Mouse (Mus musculus) midbrain, embryonic 16.5 days (tissue): Measurements from ENCODE around the gene Ms4a15. TPM values are rescaled to one million over a fixed set of nuclear protein-coding genes. Genes with fewer than 3 reads are reported as not detected.
A peak's percentile ranks its signal among the peaks of the same experiment; 100 is the strongest.

Source experiments
- ATAC-seq: fragments of 200-750 bp; cut with Nextera tagmentation; 2 replicates; pipeline ENCODE4 v1.8.0; 2017; ENCODE audit warnings: moderate TSS enrichment
- H3K27ac ChIP-seq: fragments of 300-500 bp; sonication (generic); 2 replicates; pipeline ENCODE4 v1.5.1; 2014; ENCODE audit warnings: mild to moderate bottlenecking, low read length, mixed read lengths
- H3K27me3 ChIP-seq: fragments of 300-500 bp; sonication (generic); 2 replicates; pipeline ENCODE4 v1.6.1; 2014; ENCODE audit warnings: low read depth, low read length, mixed read lengths; ENCODE audit not compliant: control insufficient read depth, insufficient read depth
- H3K36me3 ChIP-seq: fragments of 300-500 bp; sonication (generic); 2 replicates; pipeline ENCODE4 v1.6.1; 2014; ENCODE audit warnings: mild to moderate bottlenecking, low read length, moderate library complexity, mixed read lengths; ENCODE audit not compliant: control insufficient read depth, insufficient read depth
- H3K4me1 ChIP-seq: fragments of 300-500 bp; sonication (generic); 2 replicates; pipeline ENCODE4 v1.6.1; 2014; ENCODE audit warnings: mild to moderate bottlenecking, low read length, mixed read lengths; ENCODE audit not compliant: control insufficient read depth, insufficient read depth
- H3K4me2 ChIP-seq: fragments of 300-500 bp; sonication (generic); 2 replicates; pipeline ENCODE4 v1.6.1; 2014; ENCODE audit warnings: mild to moderate bottlenecking, low read length, mixed read lengths
- H3K4me3 ChIP-seq: fragments of 300-500 bp; sonication (generic); 2 replicates; pipeline ENCODE4 v1.5.1; 2014; ENCODE audit warnings: low read depth, mild to moderate bottlenecking, low read length, moderate library complexity, mixed read lengths
- H3K9ac ChIP-seq: fragments of 300-500 bp; sonication (generic); 2 replicates; pipeline ENCODE4 v1.6.1; 2014; ENCODE audit warnings: low read depth, low read length, mixed read lengths
- H3K9me3 ChIP-seq: fragments of 300-500 bp; sonication (generic); replicated peaks from 2 replicates; pipeline ENCODE4 v1.6.1; 2014; ENCODE audit warnings: mild to moderate bottlenecking, low read length, mixed read lengths; ENCODE audit not compliant: control insufficient read depth, poor library complexity, severe bottlenecking
- WGBS: fragments of 180-500 bp; shearing (Covaris S2); extraction: QIAGEN DNeasy Blood & Tissue Kit; methylation state at CpG from one replicate; pipeline ENCODE4 v1.1.7; 2014; 5-methylcytosine and 5-hydroxymethylcytosine counted together
- polyA plus RNA-seq: library from polyadenylated mRNA; unstranded; fragments of >200 nt; fragmentation: Nextera tagmentation; extraction: Ambion mirVana; gene quantifications from 2 replicates; pipeline ENCODE4 v1.2.1, GENCODE M21; 2015

The Ms4a15 gene
- polyA plus RNA-seq, 1 experiment from 2014 or later, result not detected

- no peaks in the 10 kb centered on the region for H3K27me3 ChIP-seq
- H3K9me3 ChIP-seq, result no peaks in the 10 kb centered on the region
- H3K36me3 ChIP-seq, result peaks cover 10% of the 10 kb centered on the region
- peak; percentile 98 for ATAC-seq
- WGBS, result under 1% methylated on average over 30 of the region's 30 CpGs
- peak within 1 kb of the TSS; percentile 85 for H3K9ac ChIP-seq
- peak within 1 kb of the TSS; percentile 100 for H3K4me2 ChIP-seq
- H3K4me3 ChIP-seq, result peak within 1 kb of the TSS; percentile 69
- peak within 1 kb of the TSS; percentile 50; the same call in 1 of the 2 replicates for H3K27ac ChIP-seq
- peaks cover 28% of the 10 kb centered on the region for H3K4me1 ChIP-seq
Observed at GRCm38 (mm10) chr19:10949112-10949511, 43.9 kb downstream of the Ms4a15 start, which contains the start of gene Ccdc86. TSS of gene Ccdc86 (minus strand) at chr19:10949266.

GRCm38 (mm10) chr19:10948416-10948815 is 44.6 kb downstream of the Ms4a15 start:
- no peak; the same call in 1 of the 2 replicates for ATAC-seq
- under 1% methylated on average over 20 of the region's 20 CpGs for WGBS

GRCm38 (mm10) chr19:10947219-10947618 is 45.8 kb downstream of the Ms4a15 start:
- H3K36me3 ChIP-seq, result peaks cover 25% of the 10 kb centered on the region
- H3K27ac ChIP-seq, result no peak overlapping the region
- no peaks in the 10 kb centered on the region for H3K9me3 ChIP-seq
- WGBS, result 83% methylated on average over 5 of the region's 5 CpGs
- no peak for ATAC-seq
- H3K27me3 ChIP-seq, result no peaks in the 10 kb centered on the region
- peak overlapping the region; percentile 100 for H3K4me2 ChIP-seq
- H3K4me1 ChIP-seq, result peaks cover 28% of the 10 kb centered on the region
- peak overlapping the region; percentile 85 for H3K9ac ChIP-seq
- peak overlapping the region; percentile 69 for H3K4me3 ChIP-seq

More at GRCm38 (mm10) chr19:10948416-10948815, 44.6 kb downstream of the Ms4a15 start:
- Histone ChIP-seq H3K27me3 (no peaks in the 10 kb centered on the region), H3K4me1 (peaks cover 28% of the 10 kb centered on the region), H3K9ac (peak overlapping the region; percentile 85), H3K9me3 (no peaks in the 10 kb centered on the region), H3K4me3 (peak overlapping the region; percentile 69), H3K4me2 (peak overlapping the region; percentile 100), H3K36me3 (peaks cover 16% of the 10 kb centered on the region), H3K27ac (no peak overlapping the region)

DNA sequence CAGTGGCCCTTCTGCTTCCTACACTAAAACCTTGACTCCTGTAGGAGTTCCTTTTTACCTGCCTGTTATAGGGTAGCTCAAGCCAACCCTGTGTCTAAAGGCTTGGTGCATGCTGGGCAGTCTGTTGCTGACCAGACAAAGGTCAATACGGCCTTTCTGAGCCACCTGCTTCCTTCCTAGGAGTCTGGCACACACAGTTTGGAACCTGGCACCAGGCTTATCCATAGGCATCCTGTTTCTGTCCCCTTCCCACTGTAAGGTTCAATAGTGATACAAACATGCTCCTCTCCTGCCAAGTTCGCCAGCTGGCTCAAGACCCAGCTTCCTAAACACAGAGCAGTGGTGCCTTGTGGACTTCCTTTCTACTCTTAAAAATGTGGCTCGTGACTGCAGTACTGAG is 46.5 kb downstream of the Ms4a15 start:
- H3K27me3 ChIP-seq, result no peaks in the 10 kb centered on the region
- no peak overlapping the region; the same call in 1 of the 2 replicates for H3K4me2 ChIP-seq
- no peaks in the 10 kb centered on the region for H3K9me3 ChIP-seq
- peak overlapping the region; percentile 39; the same call in 1 of the 2 replicates for H3K9ac ChIP-seq
- peaks cover 28% of the 10 kb centered on the region for H3K4me1 ChIP-seq
- H3K4me3 ChIP-seq, result no peak overlapping the region
- H3K36me3 ChIP-seq, result peaks cover 27% of the 10 kb centered on the region
- no peak for ATAC-seq
- H3K27ac ChIP-seq, result no peak overlapping the region
- WGBS, result 90% methylated on average over 3 of the region's 3 CpGs

GRCm38 (mm10) chr19:10943955-10944354 is 49.1 kb downstream of the Ms4a15 start:
- 88% methylated on average over 3 of the region's 3 CpGs for WGBS
- Histone ChIP-seq H3K27ac (no peak overlapping the region), H3K9me3 (no peaks in the 10 kb centered on the region), H3K9ac (no peak overlapping the region), H3K4me2 (no peak overlapping the region), H3K4me1 (peaks cover 36% of the 10 kb centered on the region), H3K36me3 (peaks cover 27% of the 10 kb centered on the region), H3K27me3 (no peaks in the 10 kb centered on the region), H3K4me3 (no peak overlapping the region)
- ATAC-seq, result no peak

- Histone ChIP-seq H3K4me1 (peaks cover 13% of the 10 kb centered on the region), H3K4me3 (peak overlapping the region; percentile 31), H3K27me3 (no peaks in the 10 kb centered on the region), H3K36me3 (peaks cover 24% of the 10 kb centered on the region), H3K27ac (peak overlapping the region; percentile 77), H3K9ac (peak overlapping the region; percentile 63), H3K9me3 (no peaks in the 10 kb centered on the region), H3K4me2 (peak overlapping the region; percentile 85)
- WGBS, result under 1% methylated on average over 40 of the region's 40 CpGs
- ATAC-seq, result peak; percentile 87
Observed at GRCm38 (mm10) chr19:10940801-10941457, 52.1 kb downstream of the Ms4a15 start.

DNA sequence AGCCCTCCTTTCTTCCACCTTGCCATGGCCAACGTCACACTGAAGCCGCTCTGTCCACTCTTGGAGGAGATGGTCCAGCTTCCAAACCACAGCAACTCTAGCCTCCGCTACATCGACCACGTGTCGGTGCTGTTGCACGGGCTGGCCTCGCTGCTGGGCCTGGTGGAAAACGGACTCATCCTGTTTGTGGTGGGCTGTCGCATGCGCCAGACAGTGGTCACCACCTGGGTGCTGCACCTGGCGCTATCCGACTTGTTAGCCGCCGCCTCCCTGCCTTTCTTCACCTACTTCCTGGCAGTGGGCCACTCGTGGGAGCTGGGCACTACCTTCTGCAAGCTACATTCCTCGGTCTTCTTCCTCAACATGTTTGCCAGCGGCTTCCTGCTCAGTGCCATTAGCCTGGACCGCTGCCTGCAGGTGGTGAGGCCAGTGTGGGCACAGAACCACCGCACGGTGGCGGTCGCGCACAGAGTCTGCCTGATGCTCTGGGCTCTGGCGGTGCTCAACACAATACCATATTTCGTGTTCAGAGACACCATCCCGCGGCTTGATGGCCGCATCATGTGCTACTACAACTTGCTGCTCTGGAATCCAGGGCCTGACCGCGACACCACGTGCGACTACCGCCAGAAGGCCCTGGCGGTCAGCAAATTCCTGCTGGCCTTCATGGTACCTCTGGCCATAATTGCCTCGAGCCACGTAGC is 52.8 kb downstream of the Ms4a15 start:
- H3K27me3 ChIP-seq, result no peaks in the 10 kb centered on the region
- H3K27ac ChIP-seq, result peak overlapping the region; percentile 77
- peaks cover 24% of the 10 kb centered on the region for H3K36me3 ChIP-seq
- no peaks in the 10 kb centered on the region for H3K9me3 ChIP-seq
- peaks cover 13% of the 10 kb centered on the region for H3K4me1 ChIP-seq
- peak overlapping the region; percentile 31 for H3K4me3 ChIP-seq
- 15% methylated on average over 37 of the region's 37 CpGs for WGBS
- peak overlapping the region; percentile 63 for H3K9ac ChIP-seq
- ATAC-seq, result peak; percentile 94
- H3K4me2 ChIP-seq, result peak overlapping the region; percentile 85

DNA sequence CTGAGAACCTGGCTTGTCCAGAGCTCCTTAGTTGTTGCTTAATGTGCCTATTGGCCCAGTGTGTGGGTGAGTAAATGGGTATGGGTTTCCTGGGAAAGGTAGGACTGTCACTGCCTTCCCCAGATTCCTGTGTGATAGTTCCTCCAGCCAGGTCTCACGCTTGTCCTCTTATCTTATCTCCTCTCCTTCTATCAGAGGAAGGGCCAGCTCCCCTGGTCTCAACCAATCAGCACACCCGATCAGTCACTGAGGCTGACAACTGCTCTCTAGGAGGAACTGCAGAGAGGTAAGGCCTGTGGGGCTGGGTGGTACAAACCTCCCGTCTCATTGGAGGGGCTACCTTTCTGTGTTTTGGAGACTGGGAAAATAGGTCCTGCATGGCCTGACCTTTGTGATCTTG is 54.3 kb downstream of the Ms4a15 start:
- H3K9me3 ChIP-seq, result no peaks in the 10 kb centered on the region
- no peaks in the 10 kb centered on the region for H3K27me3 ChIP-seq
- H3K4me3 ChIP-seq, result no peak overlapping the region
- H3K36me3 ChIP-seq, result peaks cover 14% of the 10 kb centered on the region
- peaks cover 13% of the 10 kb centered on the region for H3K4me1 ChIP-seq
- no peak overlapping the region for H3K9ac ChIP-seq
- 75% methylated on average over 3 of the region's 3 CpGs for WGBS
- no peak overlapping the region for H3K27ac ChIP-seq
- no peak overlapping the region for H3K4me2 ChIP-seq
- ATAC-seq, result no peak

DNA sequence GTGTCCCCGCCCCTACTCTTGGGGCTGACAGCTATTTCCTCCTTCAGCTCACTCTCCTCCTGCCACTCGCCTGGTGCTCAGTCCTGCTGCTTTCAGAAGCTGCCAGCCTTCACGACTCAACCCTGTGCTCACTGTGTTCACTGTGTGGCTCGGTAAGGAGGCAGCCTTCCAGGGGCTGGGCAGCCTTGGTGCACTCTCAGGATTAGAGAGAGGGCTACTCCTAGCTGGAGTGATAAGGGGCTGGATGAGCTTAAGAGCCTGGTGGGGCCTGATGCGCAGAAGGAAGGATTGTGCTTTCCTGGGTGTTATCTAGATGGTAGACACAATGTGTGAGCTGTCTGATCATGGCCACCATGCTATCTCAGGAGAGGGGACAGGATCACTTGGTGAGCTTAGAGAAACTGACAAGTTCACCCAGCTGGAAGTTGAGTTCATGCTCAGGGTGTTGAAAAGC is 55.9 kb downstream of the Ms4a15 start, which contains the start of gene Ptgdr2:
TSS of gene Ptgdr2 (plus strand) at position 51 of the 454 bp plus-strand sequence.
- Histone ChIP-seq H3K27me3 (no peaks in the 10 kb centered on the region), H3K27ac (no peak within 1 kb of the TSS), H3K4me1 (peaks cover 13% of the 10 kb centered on the region), H3K4me3 (no peak within 1 kb of the TSS), H3K36me3 (peaks cover under 1% of the 10 kb centered on the region), H3K9ac (no peak within 1 kb of the TSS), H3K9me3 (no peaks in the 10 kb centered on the region), H3K4me2 (no peak within 1 kb of the TSS)
- no peak for ATAC-seq
- WGBS, result 49% methylated on average over 5 of the region's 5 CpGs
